Mouse (Mus musculus) ovary, adult 18-20 months (tissue): ENCODE data around the gene Vmn1r26.
"Not testable (repeated sequence)": the region's sequence is repeated elsewhere in the genome, so short reads cannot be mapped to it uniquely, and the experiment has no call there.

Experiments
- DNase-seq: peaks from one replicate; pipeline ENCODE4 v3.0.0; 2022; ENCODE audit warnings: low spot score, mixed read lengths

The Vmn1r26 gene

GRCm38 (mm10) chr6:58015059-58015458, at the start of gene Vmn1r26:
Gene Vmn1r26, minus strand, starts transcription at chr6:58015159.
- DNase-seq, result no peak

DNA sequence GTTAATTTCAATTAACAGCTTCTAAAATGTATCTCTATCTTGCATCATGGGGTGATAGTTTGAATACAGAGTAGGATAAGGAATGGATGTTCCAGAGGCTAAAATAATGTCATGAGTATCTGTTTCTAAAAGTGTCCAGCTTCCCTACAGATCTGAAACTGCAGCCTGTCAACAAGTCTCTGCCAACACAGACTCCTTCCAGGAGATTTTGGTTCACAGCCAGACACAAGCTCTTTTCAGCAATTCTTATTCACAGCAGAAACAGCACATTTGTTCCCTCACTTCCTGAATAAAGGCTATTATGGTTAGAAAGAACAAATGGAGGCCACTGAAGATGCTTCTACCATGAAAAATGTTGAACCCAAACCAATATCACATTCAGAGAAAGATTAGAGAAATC, 29.1 kb upstream of the Vmn1r26 start:
- no peak for DNase-seq

GRCm38 (mm10) chr6:58017478-58017877, 2.5 kb upstream of the Vmn1r26 start:
- DNase-seq, result not testable (repeated sequence)

DNA sequence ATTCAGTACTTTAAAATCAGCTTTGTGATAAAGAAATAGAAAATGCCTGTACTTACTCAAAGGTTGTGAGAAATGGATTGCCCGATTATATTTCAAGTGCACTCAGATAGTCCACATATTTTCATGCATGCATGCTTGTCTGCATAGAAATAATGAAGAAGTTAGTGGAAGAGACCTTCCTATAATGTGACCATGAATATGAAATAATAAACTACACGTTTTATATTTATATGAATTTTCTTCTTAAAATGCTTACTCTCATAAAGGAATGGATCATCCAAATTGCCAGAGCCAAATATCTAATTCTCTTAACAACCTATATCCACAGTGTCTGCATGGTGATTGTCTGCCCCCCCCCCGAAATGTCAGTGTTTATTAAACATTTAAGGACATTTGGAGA, 34.2 kb downstream of the Vmn1r26 start, which contains the start of gene Vmn1r25:
Vmn1r25 (minus strand) TSS at position 101 of the 400 bp plus-strand sequence.
- no peak for DNase-seq

- DNase-seq, result not testable (repeated sequence)
Measured at GRCm38 (mm10) chr6:57961403-57961802, 53.6 kb downstream of the Vmn1r26 start, which contains the start of gene Vmn1r24. Gene Vmn1r24, minus strand, starts transcription at chr6:57961503.
